Mouse (Mus musculus): ENCODE measurements at regions not wholly inside any gene's neighbourhood (a gene's known extent, or its start where the extent isn't known, plus 50 kb on each side); places are given as distances from the start of the nearest gene placed in this dataset.

DNA sequence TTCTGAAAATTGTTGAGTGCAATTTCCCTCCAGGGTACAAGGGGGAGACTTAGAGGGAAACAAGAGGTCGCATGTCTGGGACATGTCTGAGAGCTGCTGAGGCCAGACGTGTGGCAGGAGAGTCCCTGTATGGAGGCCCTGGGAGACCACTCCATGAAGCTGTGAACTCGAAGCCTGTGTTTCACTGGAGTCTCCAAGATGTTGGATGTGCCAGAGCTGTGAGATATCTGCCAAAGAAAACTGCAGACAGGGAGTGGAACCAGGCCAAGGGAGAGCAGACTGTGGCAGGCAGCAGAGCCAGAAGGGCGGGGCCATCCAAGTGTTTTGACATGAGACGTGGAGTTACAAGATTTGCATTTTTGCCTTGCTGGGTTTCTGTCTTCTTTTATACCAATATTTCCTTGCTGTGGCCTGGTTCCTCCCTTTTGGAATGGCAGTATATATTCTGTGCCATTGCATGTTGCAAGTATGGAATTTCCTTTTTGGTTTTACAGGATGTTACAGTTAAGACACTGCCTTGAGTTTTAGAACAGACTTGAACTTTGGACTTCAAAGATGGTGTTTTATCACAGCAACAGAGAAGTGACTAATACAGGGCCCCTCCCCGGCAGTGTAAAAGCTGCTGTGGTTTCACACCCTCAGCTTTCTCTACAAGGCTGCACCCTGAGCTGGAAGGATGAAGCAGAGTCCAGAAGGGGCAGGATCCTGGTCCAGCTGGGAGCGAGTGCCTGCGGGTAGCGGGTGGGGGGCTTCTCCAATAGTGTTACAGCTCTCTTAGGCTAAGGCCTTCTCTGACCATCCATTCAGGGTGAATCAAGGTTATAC is 85.0 kb upstream of the Prok2 start:
- H3K4me2 ChIP-seq (ENCODE audit: low read depth): no peak overlapping the region
- peaks cover 4% of the 10 kb centered on the region for H3K27me3 ChIP-seq (ENCODE audit: control insufficient read depth, insufficient read depth, insufficient read length)
- no peak overlapping the region for H3ac ChIP-seq (ENCODE audit: control insufficient read depth, insufficient read length)
- TF ChIP-seq MYOD1 (IDR thresholded peaks at IDR 0.05; ENCODE audit: control insufficient read depth in 1 of 3, insufficient read length in 2 of 3, low read depth in 2 of 3) (no peak), CEBPB (IDR thresholded peaks at IDR 0.05; ENCODE audit: insufficient read depth, poor library complexity, severe bottlenecking) (no peak), MAX (IDR thresholded peaks at IDR 0.05; ENCODE audit: low read depth) (no peak), MYOG (IDR thresholded peaks at IDR 0.05; ENCODE audit: control insufficient read depth in 1 of 3, insufficient read depth in 1 of 3, insufficient read length in 2 of 3, low read depth in 2 of 3) (no peak), POLR2AphosphoS2 (IDR thresholded peaks at IDR 0.05; ENCODE audit: insufficient read length, low read depth) (no peak), TCF12 (IDR thresholded peaks at IDR 0.05; ENCODE audit: insufficient read depth, poor library complexity, severe bottlenecking) (no peak), TCF3 (IDR thresholded peaks at IDR 0.05; ENCODE audit: insufficient read length, low read depth) (no peak), POLR2A (IDR thresholded peaks at IDR 0.05; ENCODE audit: insufficient read length, low read depth) (no peak), SRF (IDR thresholded peaks at IDR 0.05; ENCODE audit: control insufficient read depth, insufficient read length, low read depth) (no peak), REST (IDR thresholded peaks at IDR 0.05; ENCODE audit: insufficient read depth, insufficient read length) (no peak), USF1 (IDR thresholded peaks at IDR 0.05; ENCODE audit: low read depth) (no peak), E2F4 (IDR thresholded peaks at IDR 0.05; ENCODE audit: insufficient read depth) (no peak)
- H3K79me2 ChIP-seq (ENCODE audit: control insufficient read depth, insufficient read depth): no peaks in the 10 kb centered on the region
- H3K4me3 ChIP-seq: no peak overlapping the region
- no peaks in the 10 kb centered on the region for H3K36me3 ChIP-seq (ENCODE audit: control insufficient read depth, insufficient read depth)

DNA sequence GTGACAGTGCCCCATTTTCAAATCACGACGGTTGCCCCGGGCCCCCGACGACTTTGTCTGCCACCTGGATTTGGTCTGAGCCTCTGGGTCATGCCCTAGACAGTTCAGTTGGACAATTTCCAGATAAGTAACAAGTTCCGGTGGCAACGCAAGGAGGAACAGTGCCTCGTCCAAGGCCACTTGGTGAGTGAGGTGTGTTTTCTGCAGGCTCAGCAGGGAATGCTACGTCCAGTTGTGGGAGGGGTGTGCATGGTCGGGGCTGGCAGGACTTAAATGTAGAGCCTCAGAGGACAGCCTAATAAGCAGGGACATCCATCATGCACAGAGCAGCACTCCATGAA is 78.7 kb upstream of the Prok2 start:
- H3K27me3 ChIP-seq (ENCODE audit: control insufficient read depth, insufficient read depth, insufficient read length): no peaks in the 10 kb centered on the region
- no peaks in the 10 kb centered on the region for H3K36me3 ChIP-seq (ENCODE audit: control insufficient read depth, insufficient read depth)
- no peak overlapping the region for H3K4me2 ChIP-seq (ENCODE audit: low read depth)
- no peak overlapping the region for H3ac ChIP-seq (ENCODE audit: control insufficient read depth, insufficient read length)
- H3K79me2 ChIP-seq (ENCODE audit: control insufficient read depth, insufficient read depth): no peaks in the 10 kb centered on the region
- H3K4me3 ChIP-seq: no peak overlapping the region
- no peak for TF ChIP-seq POLR2A (IDR thresholded peaks at IDR 0.05; ENCODE audit: insufficient read length, low read depth)
- TF ChIP-seq TCF3 (IDR thresholded peaks at IDR 0.05; ENCODE audit: insufficient read length, low read depth): no peak
- no peak for TF ChIP-seq SRF (IDR thresholded peaks at IDR 0.05; ENCODE audit: control insufficient read depth, insufficient read length, low read depth)

DNA sequence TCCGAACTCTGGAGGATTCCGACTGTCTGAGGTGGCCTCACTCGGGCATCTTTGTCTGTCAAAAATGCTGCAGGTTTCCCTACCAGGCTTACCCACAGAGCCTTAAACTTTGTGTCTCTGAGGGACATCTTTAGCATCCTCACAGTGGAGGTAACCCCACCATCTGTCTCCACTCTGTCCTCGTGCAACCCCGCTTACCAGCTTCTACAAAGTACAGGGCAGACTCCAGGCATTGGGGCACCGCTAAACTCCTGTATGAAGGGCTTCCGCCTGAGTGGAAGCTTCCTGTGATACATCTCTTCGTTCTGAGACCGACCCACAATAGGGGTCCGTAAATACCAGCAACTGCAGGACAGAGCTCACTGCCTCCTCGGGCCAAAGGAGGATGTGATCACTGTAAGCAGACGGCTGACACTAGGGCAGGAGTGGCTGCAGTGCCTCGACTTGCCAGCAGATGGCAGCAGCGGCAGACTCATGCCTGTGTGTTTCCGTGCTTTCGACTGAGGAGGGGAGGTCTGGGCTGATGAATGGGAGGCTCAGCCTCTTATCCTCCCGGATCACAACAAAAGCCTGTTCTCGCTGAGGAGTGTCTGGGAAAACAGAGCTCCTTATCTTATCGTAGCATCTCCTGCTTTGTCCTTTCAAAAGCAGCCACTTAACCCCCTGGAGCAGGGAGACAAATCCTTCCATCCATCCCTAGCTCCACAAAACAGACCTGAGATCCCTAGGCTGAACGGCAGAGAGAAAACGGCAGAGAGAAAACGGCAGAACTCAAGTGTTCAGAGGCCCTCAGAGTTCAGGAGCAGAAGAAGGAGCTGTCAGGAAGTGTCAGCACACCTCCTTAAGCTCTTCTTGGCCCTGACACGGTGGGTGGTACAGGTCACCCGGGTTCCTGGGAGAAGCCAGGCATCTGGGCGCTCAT is 78.1 kb upstream of the Prok2 start:
- Histone ChIP-seq H3K36me3 (ENCODE audit: control insufficient read depth, insufficient read depth) (no peaks in the 10 kb centered on the region), H3K79me2 (ENCODE audit: control insufficient read depth, insufficient read depth) (no peaks in the 10 kb centered on the region), H3K4me3 (no peak overlapping the region), H3K4me2 (ENCODE audit: low read depth) (no peak overlapping the region), H3ac (ENCODE audit: control insufficient read depth, insufficient read length) (no peak overlapping the region), H3K27me3 (ENCODE audit: control insufficient read depth, insufficient read depth, insufficient read length) (peaks cover 4% of the 10 kb centered on the region)
- no peak for TF ChIP-seq POLR2AphosphoS2 (IDR thresholded peaks at IDR 0.05; ENCODE audit: insufficient read length, low read depth)

DNA sequence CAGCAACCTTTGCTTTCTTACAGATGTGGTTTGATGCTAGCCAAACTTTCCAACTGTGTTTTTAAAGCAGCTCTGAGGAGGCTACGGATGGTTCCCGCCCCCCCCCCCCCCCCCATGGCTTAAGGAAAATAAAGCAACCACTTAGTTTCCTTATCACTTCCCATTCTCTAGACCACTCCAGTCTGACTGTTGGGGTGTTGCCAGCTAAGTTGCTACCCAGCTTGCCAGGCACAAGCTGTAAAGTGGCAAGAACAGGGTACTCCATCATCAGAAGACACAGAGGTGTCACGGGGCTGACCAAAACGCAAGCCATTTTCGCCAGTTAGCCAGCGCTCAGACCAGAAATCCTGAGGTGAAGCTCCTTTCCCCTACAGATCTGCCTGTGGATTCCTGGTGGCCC is 74.7 kb upstream of the Prok2 start:
- no peak overlapping the region for H3K4me2 ChIP-seq (ENCODE audit: low read depth)
- H3K79me2 ChIP-seq (ENCODE audit: control insufficient read depth, insufficient read depth): no peaks in the 10 kb centered on the region
- H3K36me3 ChIP-seq (ENCODE audit: control insufficient read depth, insufficient read depth): no peaks in the 10 kb centered on the region
- peaks cover 5% of the 10 kb centered on the region for H3K27me3 ChIP-seq (ENCODE audit: control insufficient read depth, insufficient read depth, insufficient read length)
- no peak overlapping the region for H3ac ChIP-seq (ENCODE audit: control insufficient read depth, insufficient read length)
- no peak overlapping the region for H3K4me3 ChIP-seq
- TF ChIP-seq TCF3 (IDR thresholded peaks at IDR 0.05; ENCODE audit: insufficient read length, low read depth) (no peak), POLR2A (IDR thresholded peaks at IDR 0.05; ENCODE audit: insufficient read length, low read depth) (no peak), CEBPB (IDR thresholded peaks at IDR 0.05; ENCODE audit: insufficient read depth, poor library complexity, severe bottlenecking) (no peak), TCF12 (IDR thresholded peaks at IDR 0.05; ENCODE audit: insufficient read depth, poor library complexity, severe bottlenecking) (no peak), POLR2AphosphoS2 (IDR thresholded peaks at IDR 0.05; ENCODE audit: insufficient read length, low read depth) (no peak), USF1 (IDR thresholded peaks at IDR 0.05; ENCODE audit: low read depth) (no peak), MYOD1 (IDR thresholded peaks at IDR 0.05; ENCODE audit: control insufficient read depth in 1 of 3, insufficient read length in 2 of 3, low read depth in 2 of 3) (no peak), SRF (IDR thresholded peaks at IDR 0.05; ENCODE audit: control insufficient read depth, insufficient read length, low read depth) (no peak), MYOG (IDR thresholded peaks at IDR 0.05; ENCODE audit: control insufficient read depth in 1 of 3, insufficient read depth in 1 of 3, insufficient read length in 2 of 3, low read depth in 2 of 3) (no peak), E2F4 (IDR thresholded peaks at IDR 0.05; ENCODE audit: insufficient read depth) (no peak), MAX (IDR thresholded peaks at IDR 0.05; ENCODE audit: low read depth) (no peak), REST (IDR thresholded peaks at IDR 0.05; ENCODE audit: insufficient read depth, insufficient read length) (no peak)

DNA sequence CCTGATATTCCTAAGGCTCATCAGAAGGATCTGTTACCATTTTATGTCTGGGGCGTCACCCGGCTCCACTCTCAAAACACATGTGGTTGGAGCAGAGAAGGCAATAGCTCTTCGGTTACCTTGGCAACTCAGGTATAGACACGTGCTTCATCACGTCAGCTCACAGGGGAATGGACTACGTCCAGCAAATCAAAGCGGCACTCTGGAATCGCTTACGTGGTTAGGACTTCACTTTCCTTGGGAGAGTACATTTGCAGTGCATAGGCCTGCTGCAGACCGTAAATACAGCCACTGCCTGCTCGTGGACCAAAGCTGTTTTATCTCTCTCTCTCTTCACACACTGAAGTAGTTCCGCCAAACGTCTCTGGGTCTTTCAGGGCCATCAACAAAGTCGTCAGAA is 74.1 kb upstream of the Prok2 start:
- peaks cover 5% of the 10 kb centered on the region for H3K27me3 ChIP-seq (ENCODE audit: control insufficient read depth, insufficient read depth, insufficient read length)
- H3K79me2 ChIP-seq (ENCODE audit: control insufficient read depth, insufficient read depth): no peaks in the 10 kb centered on the region
- TF ChIP-seq POLR2AphosphoS2 (IDR thresholded peaks at IDR 0.05; ENCODE audit: insufficient read length, low read depth): no peak
- no peak for TF ChIP-seq MYOD1 (IDR thresholded peaks at IDR 0.05; ENCODE audit: control insufficient read depth in 1 of 3, insufficient read length in 2 of 3, low read depth in 2 of 3)
- no peak for TF ChIP-seq TCF12 (IDR thresholded peaks at IDR 0.05; ENCODE audit: insufficient read depth, poor library complexity, severe bottlenecking)
- TF ChIP-seq REST (IDR thresholded peaks at IDR 0.05; ENCODE audit: insufficient read depth, insufficient read length): no peak
- TF ChIP-seq MYOG (IDR thresholded peaks at IDR 0.05; ENCODE audit: control insufficient read depth in 1 of 3, insufficient read depth in 1 of 3, insufficient read length in 2 of 3, low read depth in 2 of 3): no peak
- no peak for TF ChIP-seq MAX (IDR thresholded peaks at IDR 0.05; ENCODE audit: low read depth)
- no peak for TF ChIP-seq USF1 (IDR thresholded peaks at IDR 0.05; ENCODE audit: low read depth)
- no peak for TF ChIP-seq CEBPB (IDR thresholded peaks at IDR 0.05; ENCODE audit: insufficient read depth, poor library complexity, severe bottlenecking)
- TF ChIP-seq E2F4 (IDR thresholded peaks at IDR 0.05; ENCODE audit: insufficient read depth): no peak
- no peak for TF ChIP-seq SRF (IDR thresholded peaks at IDR 0.05; ENCODE audit: control insufficient read depth, insufficient read length, low read depth)
- no peak for TF ChIP-seq TCF3 (IDR thresholded peaks at IDR 0.05; ENCODE audit: insufficient read length, low read depth)
- no peak for TF ChIP-seq POLR2A (IDR thresholded peaks at IDR 0.05; ENCODE audit: insufficient read length, low read depth)
- H3K36me3 ChIP-seq (ENCODE audit: control insufficient read depth, insufficient read depth): no peaks in the 10 kb centered on the region
- H3ac ChIP-seq (ENCODE audit: control insufficient read depth, insufficient read length): no peak overlapping the region
- no peak overlapping the region for H3K4me2 ChIP-seq (ENCODE audit: low read depth)
- no peak overlapping the region for H3K4me3 ChIP-seq
